Mouse (Mus musculus) MEL (cell line): ENCODE results near the gene Syt7. TPM values are rescaled to one million over a fixed set of nuclear protein-coding genes. Genes with fewer than 3 reads are reported as not detected.

Experiments
- DNase-seq: peaks from one replicate; pipeline ENCODE4 v3.0.0; 2011; ENCODE audit warnings: low read depth, low spot score
- H3K27ac ChIP-seq: 2 replicates; pipeline ENCODE4 v1.5.1; 2012; ENCODE audit warnings: low read depth, mild to moderate bottlenecking, control low read depth, low read length, moderate library complexity; ENCODE audit not compliant: control insufficient read depth
- H3K27me3 ChIP-seq, 2 experiments: fragments of 150-350 bp in 1 of 2; sonication (generic) in 1 of 2; 2 replicates each; pipeline ENCODE4 v1.6.1; 2012; ENCODE audit warnings: low read length in 2 of 2, mild to moderate bottlenecking in 2 of 2, improper control_type of control experiment in 1 of 2, moderate library complexity in 1 of 2; ENCODE audit not compliant: insufficient read depth in 2 of 2, control insufficient read depth in 1 of 2
- H3K36me3 ChIP-seq, 2 experiments: 2 replicates each; pipeline ENCODE4 v1.6.1; 2012 to 2014; ENCODE audit warnings: low read length in 2 of 2, improper control_type of control experiment in 1 of 2, inconsistent platforms in 1 of 2, mild to moderate bottlenecking in 1 of 2; ENCODE audit not compliant: insufficient read depth in 2 of 2, control insufficient read depth in 1 of 2
- H3K4me1 ChIP-seq, 2 experiments: fragments of 150-350 bp in 1 of 2; sonication (generic) in 1 of 2; 2 replicates each; pipeline ENCODE4 v1.6.1; 2012; ENCODE audit warnings: low read length in 2 of 2, improper control_type of control experiment in 1 of 2, mild to moderate bottlenecking in 1 of 2; ENCODE audit not compliant: insufficient read depth in 2 of 2, control insufficient read depth in 1 of 2
- H3K4me3 ChIP-seq, 2 experiments: fragments of 150-350 bp in 1 of 2; sonication (generic) in 1 of 2; 2 replicates each; pipeline ENCODE4 v1.5.1; 2012; ENCODE audit warnings: low read depth in 2 of 2, low read length in 2 of 2, mild to moderate bottlenecking in 2 of 2, moderate library complexity in 2 of 2, control low read depth in 1 of 2, improper control_type of control experiment in 1 of 2; ENCODE audit not compliant: control insufficient read depth in 1 of 2, insufficient read depth in 1 of 2
- H3K79me2 ChIP-seq: 2 replicates; pipeline ENCODE4 v1.6.1; 2012; ENCODE audit warnings: mild to moderate bottlenecking, low read length, moderate library complexity; ENCODE audit not compliant: control insufficient read depth, poor library complexity, insufficient read depth
- H3K9ac ChIP-seq: 2 replicates; pipeline ENCODE4 v1.6.1; 2012; ENCODE audit warnings: low read depth, mild to moderate bottlenecking, control low read depth, low read length, moderate library complexity; ENCODE audit not compliant: control insufficient read depth, poor library complexity, severe bottlenecking
- H3K9me3 ChIP-seq: fragments of 150-350 bp; sonication (generic); replicated peaks from 2 replicates; pipeline ENCODE4 v1.6.1; 2012; ENCODE audit warnings: mild to moderate bottlenecking, low read length, improper control_type of control experiment, moderate library complexity; ENCODE audit not compliant: insufficient read depth
- CHD2 ChIP-seq: IDR thresholded peaks from 2 replicates; pipeline ENCODE4 v1.6.1; 2011; ENCODE audit warnings: low read length, improper control_type of control experiment
- EP300 ChIP-seq, 2 experiments: IDR thresholded peaks; 2 replicates each; pipeline ENCODE4 v1.6.1; 2011; ENCODE audit warnings: improper control_type of control experiment in 2 of 2, low read length in 2 of 2, low read depth in 1 of 2, mild to moderate bottlenecking in 1 of 2
- GABPA ChIP-seq: IDR thresholded peaks from 2 replicates; pipeline ENCODE4 v1.6.1; 2012; ENCODE audit warnings: low read depth, mild to moderate bottlenecking, inconsistent platforms, low read length, improper control_type of control experiment, moderate library complexity
- KAT2A ChIP-seq: conservative IDR thresholded peaks from 2 replicates; pipeline ENCODE4 v1.6.1; 2012; ENCODE audit warnings: low read depth, low read length, improper control_type of control experiment, inconsistent platforms
- MAFK ChIP-seq: IDR thresholded peaks from 2 replicates; pipeline ENCODE4 v1.6.1; 2011; ENCODE audit warnings: low read depth, mild to moderate bottlenecking, low read length, improper control_type of control experiment, borderline replicate concordance
- MAX ChIP-seq: IDR thresholded peaks from 2 replicates; pipeline ENCODE4 v1.6.1; 2011; ENCODE audit warnings: low read length, improper control_type of control experiment
- MAZ ChIP-seq: IDR thresholded peaks from 2 replicates; pipeline ENCODE4 v1.6.1; 2012; ENCODE audit warnings: low read depth, mild to moderate bottlenecking, inconsistent platforms, low read length, improper control_type of control experiment
- MXI1 ChIP-seq: IDR thresholded peaks from 2 replicates; pipeline ENCODE4 v1.6.1; 2011; ENCODE audit warnings: mild to moderate bottlenecking, low read depth, low read length, improper control_type of control experiment
- MYB ChIP-seq: IDR thresholded peaks from 2 replicates; pipeline ENCODE4 v1.6.1; 2011; ENCODE audit warnings: mild to moderate bottlenecking, low read depth, low read length, improper control_type of control experiment
- NELFE ChIP-seq: IDR thresholded peaks from 2 replicates; pipeline ENCODE4 v1.6.1; 2011; ENCODE audit warnings: low read depth, low read length, improper control_type of control experiment
- POLR2A ChIP-seq, 2 experiments: IDR thresholded peaks; 2 replicates each; pipeline ENCODE4 v1.6.1; 2011 to 2012; ENCODE audit warnings: low read length in 2 of 2, mild to moderate bottlenecking in 2 of 2, control low read depth in 1 of 2, improper control_type of control experiment in 1 of 2, low read depth in 1 of 2, moderate library complexity in 1 of 2; ENCODE audit not compliant: control insufficient read depth in 1 of 2, insufficient read depth in 1 of 2, poor library complexity in 1 of 2
- POLR2AphosphoS5 ChIP-seq: IDR thresholded peaks from 2 replicates; pipeline ENCODE4 v1.6.1; 2012; ENCODE audit warnings: low read depth, borderline replicate concordance, mild to moderate bottlenecking, inconsistent platforms, low read length, moderate library complexity, mixed read lengths
- SIN3A ChIP-seq: IDR thresholded peaks from 2 replicates; pipeline ENCODE4 v1.6.1; 2012; ENCODE audit warnings: low read length, improper control_type of control experiment, inconsistent platforms
- TBP ChIP-seq: IDR thresholded peaks from 2 replicates; pipeline ENCODE4 v1.8.0; 2011; ENCODE audit warnings: low read depth, low read length, improper control_type of control experiment
- TCF12 ChIP-seq: IDR thresholded peaks from 2 replicates; pipeline ENCODE4 v1.6.1; 2014; ENCODE audit warnings: low read depth, mild to moderate bottlenecking, inconsistent platforms, low read length, improper control_type of control experiment, moderate library complexity
- ZC3H11A ChIP-seq: IDR thresholded peaks from 2 replicates; pipeline ENCODE4 v1.6.1; 2012; ENCODE audit warnings: low read depth, mild to moderate bottlenecking, inconsistent platforms, low read length, improper control_type of control experiment
- ZMIZ1 ChIP-seq: IDR thresholded peaks from 2 replicates; pipeline ENCODE4 v1.6.1; 2012; ENCODE audit warnings: low read depth, mild to moderate bottlenecking, inconsistent platforms, low read length, improper control_type of control experiment, moderate library complexity
- ZNF384 ChIP-seq: IDR thresholded peaks from 2 replicates; pipeline ENCODE4 v1.6.1; 2012; ENCODE audit warnings: low read depth, mild to moderate bottlenecking, inconsistent platforms, low read length, improper control_type of control experiment
- polyA plus RNA-seq, 2 experiments: library from polyadenylated mRNA; stranded (reverse) in 1 of 2; unstranded in 1 of 2; fragments of >175 nt in 1 of 2; fragments of >200 nt in 1 of 2; gene quantifications; 2 replicates each; pipeline versions ENCODE4 v1.2.1 to v1.2.4; 2012; ENCODE audit warnings: low replicate concordance in 2 of 2, low read depth in 1 of 2; ENCODE audit not compliant: insufficient read length in 2 of 2, insufficient read depth in 1 of 2, missing spikeins in 1 of 2
- total RNA-seq: library from RNA; depleted of rRNA; stranded (reverse); fragments of 300-350 nt; gene quantifications from 2 replicates; pipeline ENCODE4 v1.2.3, GENCODE M21; 2012

Gene Syt7
- total and polyA plus RNA-seq, 3 experiments: not detected

DNA sequence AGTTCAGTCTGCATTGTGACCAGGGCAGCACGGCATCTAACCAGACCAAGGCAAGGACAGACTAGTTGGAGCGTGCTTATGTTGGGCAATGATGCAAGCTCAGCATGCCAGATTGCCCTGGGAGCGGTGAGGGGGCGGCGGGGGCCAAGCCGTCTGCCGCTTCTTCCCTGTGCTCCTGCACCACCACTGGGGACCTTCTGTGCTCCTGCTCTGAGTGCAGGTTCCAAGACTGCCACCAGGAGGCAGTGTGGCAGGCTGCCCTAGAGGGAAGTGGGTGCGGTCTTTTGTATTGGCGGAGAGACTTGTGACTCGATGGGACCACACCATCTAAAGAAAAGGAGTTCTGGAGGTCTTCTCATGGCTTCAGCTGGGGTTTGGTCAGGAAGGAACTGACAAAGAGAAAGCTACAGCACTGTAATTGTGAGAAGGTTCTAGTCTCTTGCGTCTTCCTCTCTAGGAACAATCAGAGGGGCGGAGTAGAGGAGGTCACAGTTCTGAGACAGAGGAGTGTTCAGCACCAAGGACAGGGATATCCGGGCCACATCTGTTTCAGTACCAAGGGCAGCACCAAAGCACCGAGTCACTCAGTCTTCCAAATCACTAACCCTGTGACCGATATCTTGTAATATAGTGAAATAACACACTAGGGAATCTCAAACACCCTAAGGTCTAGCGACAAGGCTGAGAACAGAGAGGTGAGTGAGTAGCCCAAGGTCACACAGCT, 14.0 kb downstream of the Syt7 start (continued):
- TF ChIP-seq POLR2AphosphoS5 (no peak), POLR2A (IDR thresholded peaks at IDR 0.05; ENCODE audit: control insufficient read depth in 1 of 2, insufficient read depth in 1 of 2, low read depth in 1 of 2, low read length in 2 of 2, poor library complexity in 1 of 2) (no peak), MAFK (no peak), ZC3H11A (no peak), MXI1 (peak; percentile 92), TBP (no peak), MYB (no peak), SIN3A (peak; percentile 99), KAT2A (no peak), TCF12 (no peak), MAX (no peak), MAZ (no peak), ZNF384 (no peak), NELFE (no peak), EP300 (IDR thresholded peaks at IDR 0.05; ENCODE audit: low read depth in 1 of 2, low read length in 2 of 2) (no peak), ZMIZ1 (no peak)

DNA sequence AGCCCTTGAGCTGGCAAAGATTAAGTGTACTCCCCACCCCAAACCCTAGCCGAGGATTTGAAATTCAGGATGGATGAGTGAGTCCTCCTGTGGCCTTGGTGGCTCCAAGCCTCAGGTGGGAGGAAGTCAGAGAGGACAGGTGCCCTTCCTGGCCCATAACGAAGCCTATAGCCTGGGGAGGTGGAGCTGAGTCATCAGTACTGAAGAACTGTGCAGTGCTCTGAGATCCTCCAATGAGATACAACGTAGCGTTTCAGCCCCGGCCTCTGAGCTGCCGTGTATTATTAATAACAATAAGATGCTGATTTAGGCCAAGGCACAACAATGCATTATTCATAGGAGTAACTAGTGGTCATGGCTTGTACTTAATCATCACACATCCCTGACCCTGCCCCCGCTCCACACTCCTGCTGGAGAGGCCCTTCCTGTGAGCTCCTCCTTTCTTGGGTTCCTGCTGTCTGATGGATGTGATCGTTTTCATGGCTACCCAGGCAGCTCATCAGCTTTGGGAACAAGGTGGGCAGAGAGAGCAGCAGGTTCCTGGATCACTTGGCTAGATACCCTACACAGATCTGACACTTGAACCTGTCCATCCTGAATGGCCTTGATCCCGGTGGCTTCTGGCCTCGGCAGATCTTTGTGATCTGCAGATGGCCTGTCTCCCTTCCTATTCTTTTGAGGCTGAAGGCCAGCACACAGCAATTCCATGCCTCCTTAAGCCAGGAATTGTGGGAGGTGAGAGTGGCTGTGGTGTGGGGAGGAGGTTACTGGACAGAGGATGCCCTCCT, 14.9 kb downstream of the Syt7 start:
- Histone ChIP-seq H3K27me3 (peaks cover 0 to 1% of the 10 kb centered on the region in 2 experiments; a peak in 1 of 4 replicates), H3K4me1 (no peaks in the 10 kb centered on the region), H3K4me3 (no peak overlapping the region), H3K9me3 (no peaks in the 10 kb centered on the region), H3K36me3 (no peaks in the 10 kb centered on the region), H3K9ac (no peak overlapping the region), H3K79me2 (no peaks in the 10 kb centered on the region), H3K27ac (no peak overlapping the region)
- TF ChIP-seq KAT2A (no peak), POLR2A (IDR thresholded peaks at IDR 0.05; ENCODE audit: control insufficient read depth in 1 of 2, insufficient read depth in 1 of 2, low read depth in 1 of 2, low read length in 2 of 2, poor library complexity in 1 of 2) (no peak), TBP (no peak), MYB (no peak), GABPA (no peak), CHD2 (no peak)
- DNase-seq: no peak
